Mouse (Mus musculus): Measurements from ENCODE around the gene Fam131a.

DNA sequence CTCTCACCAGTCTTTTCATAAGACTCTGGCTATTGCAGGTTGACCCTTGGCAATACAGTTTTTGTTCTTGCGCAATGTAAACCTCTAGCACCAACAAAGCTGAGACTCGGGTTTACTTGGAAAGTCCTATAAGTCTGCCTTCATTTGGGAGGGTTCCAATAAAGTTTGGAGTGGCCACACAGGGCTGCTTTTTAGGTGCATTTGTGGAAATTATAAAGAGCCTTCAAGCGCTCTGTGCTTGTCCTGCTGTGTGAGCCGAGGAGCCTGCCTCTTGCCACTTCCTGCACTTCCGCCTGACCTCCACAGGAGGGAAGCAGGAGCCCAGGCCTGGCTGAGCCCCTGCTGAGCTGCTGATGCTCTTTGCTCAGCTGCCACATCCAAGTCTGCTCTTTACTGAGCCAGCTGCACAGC is 31.3 kb downstream of the Fam131a start:
- no peak for TF ChIP-seq POLR2A (IDR thresholded peaks at IDR 0.05; ENCODE audit: insufficient read depth, low read depth, low read length)
- peak; percentile 91 for TF ChIP-seq CTCF (IDR thresholded peaks at IDR 0.05)
